Mouse (Mus musculus) kidney, adult 9 months (tissue): ENCODE data around the gene Gpr137c.

Source experiments
- DNase-seq: peaks from one replicate; pipeline ENCODE4 v3.0.0; 2022

The Gpr137c gene

DNA sequence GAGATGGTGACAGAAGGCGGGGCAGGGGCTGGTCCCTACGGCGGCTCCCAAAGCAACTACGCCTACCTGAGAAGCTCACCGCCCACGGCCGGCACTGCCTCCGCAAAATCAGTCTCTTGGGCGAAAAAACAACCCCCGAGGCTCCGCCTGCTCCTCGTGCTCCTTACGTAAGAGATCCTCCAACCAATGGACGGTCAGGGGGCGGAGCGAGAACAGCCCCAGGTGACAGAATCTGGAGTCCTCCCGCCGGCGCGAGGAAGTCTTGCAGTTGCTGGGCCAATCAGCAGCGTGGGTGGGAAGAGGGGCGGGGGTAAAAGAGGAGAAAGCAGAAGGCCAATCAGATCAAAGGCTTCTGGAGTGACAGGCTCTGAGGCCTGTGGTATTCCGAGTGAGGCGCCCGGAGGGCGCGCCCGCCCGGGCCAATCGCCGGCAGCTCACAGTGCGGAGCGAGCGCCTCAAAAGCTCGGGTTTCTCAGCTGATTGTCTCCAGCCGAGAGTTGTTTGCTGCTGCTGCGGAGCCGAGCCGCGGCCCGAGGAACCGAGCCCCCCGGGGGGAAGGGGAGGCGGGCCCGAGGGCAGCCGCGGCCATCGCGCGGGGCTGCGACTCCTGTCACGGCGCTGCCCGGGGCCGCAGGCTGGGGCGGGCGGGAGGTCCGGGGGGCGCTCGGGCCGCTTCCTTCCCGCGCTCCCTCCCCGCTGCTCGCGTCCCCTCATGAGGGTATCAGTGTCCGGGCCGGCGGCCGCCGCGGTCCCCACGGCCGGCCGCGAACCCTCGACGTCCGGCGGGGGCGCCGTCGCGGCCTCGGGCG, at the start of gene Gpr137c:
Gpr137c (plus strand) TSS at position 437 of the 809 bp plus-strand sequence.
- DNase-seq: peak; percentile 100

DNA sequence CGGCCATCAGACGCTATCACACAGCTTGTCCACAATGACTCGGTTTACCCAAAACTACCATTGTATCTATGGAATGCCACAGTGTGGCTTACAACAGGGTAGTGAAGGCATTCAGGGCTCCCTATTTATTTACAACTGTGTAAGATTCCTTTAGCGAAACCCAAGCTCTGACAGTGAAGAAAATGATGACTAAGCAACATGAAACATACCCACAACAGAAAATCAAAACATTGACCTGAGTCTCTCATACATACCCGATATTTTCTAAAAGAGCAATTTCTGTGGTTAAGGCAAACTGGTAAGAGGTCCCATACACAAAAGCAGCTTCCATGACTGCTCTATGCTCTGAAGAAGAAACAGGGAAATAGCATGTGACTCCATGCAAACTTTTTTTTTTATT, 47.3 kb upstream of the Gpr137c start:
- no peak for DNase-seq

DNA sequence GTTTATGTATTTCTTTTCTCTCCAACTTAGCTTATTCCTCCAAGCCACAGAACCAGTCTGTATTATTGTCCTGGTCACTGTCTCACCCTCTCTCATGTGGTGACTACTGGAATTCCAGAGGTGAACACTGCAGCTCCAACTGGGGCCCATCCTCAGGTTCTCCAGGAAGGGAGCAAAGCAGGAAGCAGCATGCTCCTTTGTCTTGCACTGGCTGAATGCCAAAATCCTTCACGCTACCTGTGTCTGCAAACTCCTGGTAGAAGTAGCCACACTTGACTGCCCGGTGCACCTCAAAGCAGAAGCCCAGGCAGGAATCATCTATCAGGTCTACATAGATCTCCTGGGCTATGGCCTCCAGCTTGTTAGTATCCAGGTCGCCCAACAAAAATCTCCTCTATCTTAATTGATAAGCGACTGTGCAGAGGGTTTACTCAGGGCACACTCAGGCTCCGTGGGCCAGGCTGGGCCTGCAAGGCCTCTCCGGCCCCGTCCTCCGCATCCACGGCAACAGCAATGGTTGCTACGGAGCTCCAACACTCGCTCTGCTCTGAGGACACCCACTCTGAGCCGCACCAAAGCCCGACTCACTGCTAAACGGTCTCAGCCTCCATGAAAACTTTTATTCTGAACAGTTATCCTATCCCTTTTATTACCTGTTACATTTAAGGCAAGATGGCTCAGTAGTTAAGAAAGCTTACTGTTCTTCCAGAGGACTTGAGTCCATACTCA, 44.3 kb upstream of the Gpr137c start:
- no peak for DNase-seq

DNA sequence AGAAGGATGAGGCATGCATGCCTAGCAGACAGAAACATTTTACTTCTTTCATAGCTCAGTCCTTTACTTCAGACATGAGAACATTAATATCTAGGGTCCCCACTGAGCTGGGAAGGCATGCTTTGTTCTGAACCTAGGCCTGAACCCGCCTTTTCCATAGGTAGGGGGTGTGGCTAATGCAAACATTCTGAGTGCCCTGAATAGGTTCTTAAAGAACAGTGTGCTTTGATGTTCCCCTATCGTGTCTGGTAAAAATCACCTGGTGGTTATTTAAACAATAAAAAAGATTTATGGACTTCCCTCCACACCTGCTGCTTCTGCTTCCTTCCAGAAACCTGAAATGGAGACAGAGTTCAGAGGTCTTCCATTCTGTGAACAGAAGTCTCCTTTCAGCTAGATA, 40.3 kb upstream of the Gpr137c start:
- no peak for DNase-seq

DNA sequence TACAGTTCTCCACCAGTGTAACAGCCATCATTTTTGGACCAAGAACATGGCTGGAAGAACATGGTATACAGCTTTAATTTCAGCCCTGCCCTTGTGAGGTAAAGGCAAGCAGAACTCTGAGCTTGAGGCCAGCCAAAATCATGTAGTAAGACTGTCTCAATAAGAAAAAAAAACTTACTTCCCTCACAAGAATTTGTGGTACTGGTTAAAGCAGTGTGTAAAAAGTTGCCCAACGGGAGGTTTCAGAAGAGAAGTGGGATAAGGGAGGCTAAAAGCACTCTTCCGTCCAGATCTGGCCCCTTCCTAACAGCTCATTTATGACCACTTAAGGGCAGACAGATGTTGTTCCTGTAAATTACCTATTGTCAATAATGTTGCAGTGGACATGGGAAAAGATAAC, 39.9 kb upstream of the Gpr137c start:
- no peak for DNase-seq

DNA sequence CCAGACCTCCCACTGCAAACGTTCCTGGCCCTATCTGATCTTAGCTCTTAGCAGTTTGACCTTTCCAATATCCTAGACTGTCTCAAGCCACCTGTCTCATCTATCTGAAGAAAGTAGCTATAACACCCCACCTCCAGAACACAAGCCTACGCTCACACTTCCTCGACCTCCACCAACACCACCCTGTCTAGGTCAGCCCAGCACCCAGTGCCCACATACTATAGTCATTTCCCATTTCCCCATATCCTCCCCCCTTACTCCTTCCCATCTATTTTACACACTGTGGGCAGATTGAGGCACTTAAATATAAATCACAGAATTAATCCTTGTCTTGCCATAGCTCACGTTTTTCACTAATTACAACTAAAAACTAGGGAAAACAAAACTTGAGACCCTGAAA, 37.9 kb upstream of the Gpr137c start:
- DNase-seq: no peak

DNA sequence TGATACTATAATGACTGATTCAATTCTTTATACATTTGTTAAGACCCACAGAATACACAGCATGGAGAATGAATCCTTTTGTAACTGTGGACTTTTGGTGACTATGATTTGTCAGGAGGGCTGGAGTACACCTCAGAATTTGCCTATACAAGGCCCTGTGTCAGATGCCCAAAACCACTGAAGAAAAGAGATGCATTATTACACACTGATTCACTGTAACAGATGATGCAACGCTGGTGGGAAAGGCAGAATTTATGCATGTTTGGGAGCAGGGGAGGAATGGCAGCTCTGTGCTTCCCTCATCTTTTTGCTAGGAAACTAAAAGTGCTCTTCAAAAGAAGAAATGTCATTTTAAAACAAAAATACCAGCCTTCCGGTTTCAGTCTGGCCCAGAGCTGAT, 28.5 kb upstream of the Gpr137c start:
- DNase-seq: no peak

DNA sequence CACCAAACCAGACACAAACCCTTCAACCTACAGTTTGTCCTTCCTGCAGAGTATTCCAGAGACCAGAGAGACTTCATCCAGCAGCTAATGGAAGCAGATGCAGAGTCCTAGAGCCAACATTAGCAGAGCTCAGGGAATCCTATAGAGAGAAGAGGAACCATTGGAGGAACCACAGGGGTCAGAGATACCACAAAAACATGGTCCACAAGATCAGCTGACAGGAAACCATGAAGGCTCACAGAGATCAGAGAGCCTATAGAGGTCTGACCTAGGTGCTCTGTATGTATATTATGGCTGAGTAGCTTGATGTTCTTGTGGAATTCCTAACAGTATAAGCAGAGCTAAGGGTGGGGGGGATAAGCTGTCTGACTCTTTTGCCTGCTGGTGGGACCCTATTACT, 18.9 kb upstream of the Gpr137c start:
- DNase-seq: no peak

DNA sequence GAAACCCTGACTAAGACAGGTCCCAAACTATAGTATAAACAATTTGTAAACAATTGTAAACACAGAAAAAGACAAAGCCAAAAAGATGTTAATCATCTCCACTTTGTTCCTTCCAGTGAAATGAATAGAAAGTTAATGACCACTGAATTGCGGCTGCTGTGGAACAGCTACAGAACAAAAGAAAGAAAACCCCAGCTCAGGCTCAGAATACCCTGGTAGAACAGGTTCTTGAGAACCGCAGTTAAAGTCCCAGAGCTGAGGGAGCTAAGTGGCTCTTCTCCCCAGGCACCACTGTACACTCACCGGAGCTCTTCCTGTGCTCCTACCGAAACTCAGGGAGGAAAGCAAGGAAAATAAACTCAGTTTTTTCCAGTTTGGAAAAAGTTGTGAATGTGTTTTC, 8.8 kb upstream of the Gpr137c start:
- DNase-seq: no peak

DNA sequence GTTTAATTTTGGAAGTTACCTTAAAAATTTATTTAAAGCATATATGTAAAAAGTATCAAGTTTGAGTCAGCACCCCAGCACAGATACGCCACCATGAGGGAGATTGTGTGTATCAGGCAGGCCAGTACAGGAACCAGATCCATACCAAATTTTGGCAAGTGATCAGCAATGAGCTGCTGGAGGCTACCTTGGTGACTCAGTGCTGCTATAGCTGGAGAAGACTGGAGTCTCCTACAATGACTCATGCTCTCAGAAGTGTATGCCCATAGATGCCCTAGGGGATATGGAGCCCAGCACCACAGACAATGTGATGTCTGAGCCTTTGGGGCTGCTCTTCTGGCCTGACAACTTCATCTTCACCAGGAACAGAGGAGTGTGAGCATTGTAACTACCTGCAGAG, 8.1 kb upstream of the Gpr137c start:
- DNase-seq: no peak

DNA sequence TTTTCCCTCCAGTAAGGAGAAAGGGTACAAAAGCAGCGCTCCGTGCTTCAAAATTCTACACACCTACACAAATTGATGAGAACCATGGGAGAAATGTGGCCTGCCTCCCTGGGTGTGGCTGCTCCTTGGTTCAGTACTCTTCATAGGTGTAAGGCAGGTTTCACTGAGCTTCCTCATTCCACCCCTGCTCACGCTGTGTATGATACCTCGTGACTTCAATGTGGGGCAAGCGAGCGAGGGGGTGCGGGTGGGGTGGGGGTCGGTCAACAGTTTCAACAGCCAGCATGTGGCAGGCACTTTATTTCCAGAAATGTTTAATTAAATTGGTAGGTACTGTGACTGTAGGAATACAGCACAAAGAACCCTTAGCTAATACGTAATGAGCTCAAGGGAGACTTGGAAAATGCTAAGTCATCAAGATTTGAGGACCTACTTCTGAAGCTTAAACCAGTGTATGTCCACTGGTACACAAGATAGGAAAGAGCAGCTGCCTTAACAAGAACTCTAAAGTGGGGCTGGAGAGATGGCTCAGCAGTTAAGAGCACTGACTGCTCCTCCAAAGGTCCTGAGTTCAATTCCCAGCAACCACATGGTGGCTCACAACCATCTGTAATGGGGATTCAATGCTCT, 2.7 kb upstream of the Gpr137c start:
- DNase-seq: no peak

DNA sequence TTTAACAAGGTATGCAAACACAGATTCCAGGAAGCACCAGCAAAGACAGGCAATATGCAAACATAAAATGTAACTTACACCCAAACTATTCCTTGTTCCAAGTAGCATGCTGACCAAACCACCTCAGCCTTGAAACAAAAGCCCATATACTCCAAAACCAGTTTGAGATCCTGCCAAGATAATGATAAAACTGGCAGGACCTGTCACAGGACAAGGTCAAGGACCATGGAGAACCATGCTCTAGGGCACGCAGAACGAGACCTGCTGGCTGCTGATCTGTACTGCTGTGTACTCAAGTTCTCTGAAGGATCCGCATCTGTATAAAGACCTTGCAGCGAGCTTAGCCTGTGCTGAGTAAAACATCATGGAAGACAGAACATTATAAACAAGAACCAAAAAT, 1.8 kb upstream of the Gpr137c start:
- no peak for DNase-seq

DNA sequence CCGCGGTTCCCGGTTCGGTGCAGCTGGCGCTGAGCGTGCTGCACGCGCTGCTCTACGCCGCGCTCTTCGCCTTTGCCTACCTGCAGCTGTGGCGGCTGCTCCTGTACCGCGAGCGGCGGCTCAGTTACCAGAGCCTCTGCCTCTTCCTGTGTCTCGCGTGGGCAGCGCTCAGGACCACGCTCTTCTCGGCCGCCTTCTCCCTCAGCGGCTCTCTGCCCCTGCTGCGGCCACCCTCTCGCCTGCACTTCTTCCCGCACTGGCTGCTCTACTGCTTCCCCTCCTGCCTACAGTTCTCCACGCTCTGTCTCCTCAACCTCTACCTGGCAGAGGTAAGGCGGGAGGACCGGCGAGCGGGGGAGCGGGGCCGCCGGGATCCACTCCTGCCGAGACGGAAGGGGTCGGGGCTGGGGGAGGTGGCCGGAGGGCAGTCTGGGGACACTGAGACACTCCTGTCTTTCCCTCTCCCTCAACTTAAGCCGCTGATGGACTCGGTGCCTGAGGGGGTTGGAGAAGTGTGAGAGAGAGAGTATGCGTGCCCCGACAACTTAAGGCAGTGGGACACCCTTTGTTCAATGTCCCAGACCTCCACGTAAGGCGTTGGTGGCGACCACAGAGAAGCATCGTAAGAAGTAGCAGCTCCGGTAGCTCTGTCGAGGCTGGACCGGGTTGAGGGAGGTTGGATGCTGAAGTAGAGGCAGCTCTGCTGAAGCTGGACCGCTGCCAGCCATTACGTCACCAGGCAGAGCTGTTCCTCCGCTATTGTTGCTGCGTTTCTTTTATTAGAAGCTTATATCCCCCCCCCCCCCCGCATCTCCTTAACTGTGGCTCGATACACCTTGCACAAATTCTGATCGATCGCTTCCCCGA, 806 bp downstream of the Gpr137c start, which contains the start of gene Txndc16:
Txndc16 (minus strand) TSS at position 239 of the 867 bp plus-strand sequence.
- peak; percentile 70 for DNase-seq

DNA sequence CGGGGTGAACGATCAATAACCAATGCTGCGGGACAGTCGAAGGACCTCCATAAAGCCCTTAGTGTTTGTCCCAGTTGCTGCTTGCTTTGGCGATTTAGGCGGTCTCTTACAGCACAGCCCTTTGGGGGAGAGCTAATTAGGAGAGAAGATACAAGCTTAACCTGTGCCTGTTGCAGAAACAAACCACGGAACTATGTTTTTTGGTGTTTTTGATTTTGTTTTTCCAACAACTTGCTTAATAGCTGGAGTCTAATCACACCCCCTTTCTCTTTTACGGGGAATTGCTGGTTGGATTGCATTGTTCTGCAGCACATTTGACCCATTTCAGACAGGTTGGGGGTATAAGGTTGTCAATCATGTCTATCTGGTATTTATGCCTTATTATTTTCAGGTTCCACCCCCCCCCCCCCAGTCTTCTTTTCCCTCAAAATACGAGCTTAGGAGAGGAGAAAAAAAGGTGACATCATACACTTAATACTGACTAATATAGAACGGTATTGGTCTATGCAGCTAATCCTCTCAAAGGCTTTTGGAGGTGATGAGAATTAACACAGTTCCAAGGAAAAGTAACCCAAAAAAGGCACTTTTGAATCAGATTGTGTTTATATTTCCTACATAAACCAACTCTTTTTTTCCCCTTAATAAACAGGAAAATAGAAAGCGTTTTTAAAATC, 1.6 kb downstream of the Gpr137c start:
- DNase-seq: no peak

DNA sequence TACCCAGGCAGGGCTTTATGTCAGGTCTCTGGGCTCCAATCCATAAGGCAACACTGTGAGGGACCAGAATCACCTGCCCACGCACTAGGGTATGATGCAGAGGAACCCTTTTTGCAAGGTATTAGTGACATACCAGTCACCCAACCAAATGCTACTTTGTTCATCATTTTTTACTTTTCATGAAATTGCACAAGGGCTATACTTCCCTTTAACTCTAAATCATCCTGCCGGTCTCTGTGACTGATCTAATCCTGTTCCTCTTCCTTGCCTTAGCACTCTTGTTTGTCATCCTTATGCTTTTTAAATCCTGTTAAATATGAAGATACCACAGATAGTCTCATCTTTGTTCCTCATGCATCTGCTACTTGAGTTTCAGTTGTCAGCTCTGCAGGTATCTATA, 19.5 kb downstream of the Gpr137c start:
- no peak for DNase-seq

DNA sequence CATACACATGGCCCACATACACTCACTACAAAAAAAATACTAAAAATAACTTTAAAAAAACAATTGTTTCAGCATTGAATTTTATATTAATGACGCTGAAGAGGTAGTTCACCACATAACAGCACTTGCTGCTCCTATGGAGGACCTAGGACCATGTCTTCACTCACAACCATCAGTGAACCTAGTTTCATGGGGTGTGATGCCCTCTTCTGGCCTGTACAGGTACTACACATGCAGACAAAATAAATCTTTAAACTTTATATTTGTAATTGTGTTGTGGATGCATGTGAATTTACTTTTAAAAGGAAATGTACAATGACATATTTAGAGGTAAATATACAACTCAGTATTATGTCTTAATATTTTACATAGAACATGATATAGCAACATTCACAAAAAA, 22.1 kb downstream of the Gpr137c start:
- peak; percentile 11 for DNase-seq

DNA sequence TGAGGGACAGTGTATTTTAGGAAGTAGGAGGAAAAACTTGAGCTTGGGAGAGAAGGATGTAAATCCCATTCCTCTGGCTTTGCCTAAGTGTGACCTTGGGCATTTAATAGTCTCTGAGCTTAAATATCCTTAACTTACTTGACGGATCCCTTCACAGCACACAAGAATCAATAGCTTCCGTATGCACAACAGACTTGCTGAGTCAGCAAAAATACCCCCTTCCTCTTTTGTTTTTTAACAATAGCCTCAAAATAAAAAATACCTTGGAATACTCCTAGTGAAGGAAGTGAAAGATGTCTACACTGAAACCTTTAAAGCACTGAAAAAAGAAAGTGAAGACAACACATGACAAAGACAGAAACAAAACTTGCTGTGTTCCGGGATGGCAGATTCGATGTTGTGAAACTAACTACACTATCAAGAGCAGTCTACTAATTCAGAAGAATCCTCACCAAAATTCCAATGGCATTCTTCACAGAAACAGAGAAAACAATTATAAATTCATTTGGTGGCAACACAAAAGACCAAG, 32.1 kb downstream of the Gpr137c start:
- DNase-seq: no peak

DNA sequence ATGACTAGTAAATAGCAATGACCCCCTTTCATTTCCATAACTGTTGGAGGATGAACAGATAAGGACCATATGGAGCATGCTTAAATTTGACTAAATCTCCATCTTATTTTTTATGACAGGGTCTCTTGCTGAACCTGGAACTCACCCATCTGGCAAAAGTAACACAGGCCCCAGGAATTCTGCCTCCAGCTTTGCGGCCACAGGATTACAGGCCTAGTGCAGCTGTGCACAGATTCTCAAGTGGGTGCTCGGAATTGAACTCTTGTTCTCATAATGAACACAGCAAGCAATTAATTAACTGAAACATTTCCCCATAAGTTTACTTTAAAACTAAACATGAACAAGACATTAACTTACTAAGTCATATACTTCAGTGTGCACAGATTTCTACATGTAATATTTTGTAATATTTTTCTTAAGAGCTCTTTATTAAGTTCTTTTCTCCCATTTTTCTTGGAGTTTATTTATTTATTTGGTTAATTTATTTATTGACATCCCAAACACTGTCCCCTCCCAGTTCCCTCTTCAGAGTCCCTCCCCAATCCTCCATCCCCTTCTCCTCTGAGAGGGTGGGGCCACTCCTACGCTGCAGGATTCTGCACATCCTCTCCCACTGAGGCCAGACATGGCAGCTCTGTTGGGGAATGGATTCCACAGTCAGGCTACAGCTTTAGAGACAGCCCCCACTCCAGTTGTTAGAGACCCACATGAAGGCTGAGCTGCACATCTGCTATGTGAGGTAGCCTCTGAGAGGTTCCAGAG, 44.5 kb downstream of the Gpr137c start:
- DNase-seq: no peak

DNA sequence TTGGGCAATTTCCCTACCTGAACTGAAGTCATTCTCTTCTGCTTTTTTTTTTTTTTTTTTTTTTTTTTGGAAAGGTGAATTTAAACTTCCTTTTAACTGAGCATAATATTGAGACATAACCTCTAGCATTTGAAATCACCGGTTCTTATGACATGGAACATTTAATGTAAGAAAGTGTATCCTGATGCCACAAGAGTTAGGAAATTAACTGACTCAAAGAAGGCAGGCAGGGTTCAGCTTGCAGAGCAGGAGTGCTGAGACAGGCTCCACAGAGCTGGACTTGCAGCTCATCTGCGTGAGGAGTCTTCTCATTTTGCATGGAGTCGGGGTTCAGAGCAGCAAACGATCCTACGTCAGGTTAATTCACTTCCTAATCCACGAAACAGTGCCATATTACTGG, 56.3 kb downstream of the Gpr137c start:
- no peak for DNase-seq

DNA sequence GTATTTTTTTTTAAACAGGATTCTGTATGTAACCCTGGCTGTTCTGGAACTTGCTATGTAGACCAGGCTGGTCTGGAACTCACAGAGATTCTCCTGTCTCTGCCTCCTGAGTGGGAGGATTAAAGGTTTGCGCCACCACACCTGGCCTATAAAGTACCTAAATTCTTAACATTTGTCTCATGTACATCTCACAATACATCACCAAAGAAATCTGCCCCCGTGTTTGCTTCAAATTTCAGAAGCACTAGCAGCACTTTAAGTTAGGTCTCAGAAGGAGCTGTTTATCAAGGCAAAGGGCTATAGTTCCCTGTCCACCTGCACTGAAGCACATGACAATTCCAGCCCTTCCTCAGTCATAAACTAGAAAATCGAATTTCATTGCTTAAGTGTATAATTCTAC, 62.5 kb downstream of the Gpr137c start:
- no peak for DNase-seq

DNA sequence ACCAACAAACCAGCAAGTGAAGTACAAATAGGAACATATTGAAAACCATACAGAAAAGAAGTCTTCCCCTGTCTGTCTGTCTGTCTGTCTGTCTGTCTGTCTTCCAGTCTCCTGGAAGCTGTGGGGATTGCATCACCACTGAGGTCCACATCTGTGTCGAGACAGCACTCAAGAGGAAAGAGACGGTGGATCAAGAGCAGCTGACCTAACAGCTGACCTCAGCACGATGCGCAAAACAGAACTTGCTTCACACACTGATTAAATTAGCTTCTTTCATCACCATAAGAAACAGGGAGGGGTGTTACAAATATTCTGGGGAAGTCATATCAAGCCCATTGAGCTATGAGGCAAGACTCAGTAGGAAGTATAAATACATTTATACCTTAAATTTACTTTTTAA, 72.1 kb downstream of the Gpr137c start:
- no peak for DNase-seq
